ENCODE assay signal across 16 mouse cellular contexts in the genomic region with DNA sequence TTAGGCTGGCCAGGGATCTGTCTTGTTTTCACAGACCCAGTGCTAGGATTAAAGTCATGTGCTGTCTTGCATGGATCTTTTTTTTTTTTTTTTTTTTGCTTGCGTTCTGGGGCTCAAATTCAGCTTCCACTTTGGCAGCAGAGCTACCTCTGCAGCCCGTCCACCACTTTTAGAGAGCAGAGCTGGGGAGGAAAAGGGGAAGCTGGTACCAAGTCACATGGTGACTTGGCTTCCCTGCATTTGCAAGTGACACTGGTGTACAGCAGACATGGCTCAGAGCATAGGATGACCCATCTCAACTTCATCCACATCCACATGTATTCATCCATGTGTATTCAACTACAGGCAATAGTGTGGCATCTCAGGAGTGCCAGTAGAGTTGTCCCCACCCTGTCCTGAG.
"Had no signal": no experiment of that assay in that cellular context is flagged by ENCODE, and none has a peak within 500 bp of the region (broad histone marks: within the 10 kb centered on the region; RNA-seq: fewer than 3 reads in every experiment).

No protein-coding gene starts in this region.

- H3K9me3 ChIP-seq: intestine, embryonic 15.5 days; limb, embryonic 13.5 days; midbrain, embryonic 15.5 days; neural tube, embryonic 13.5 days had no signal

- H3K4me2 ChIP-seq: intestine, embryonic 15.5 days; limb, embryonic 13.5 days; midbrain, embryonic 11.5 days; midbrain, embryonic 15.5 days; neural tube, embryonic 13.5 days had no signal

- H3K27ac ChIP-seq: intestine, embryonic 15.5 days; limb, embryonic 13.5 days; liver, embryonic 14.5 days; midbrain, embryonic 15.5 days; neural tube, embryonic 13.5 days had no signal

- H3K4me3 ChIP-seq: intestine, embryonic 15.5 days; limb, embryonic 13.5 days; megakaryocyte, embryonic 14.5 days; midbrain, embryonic 15.5 days; neural tube, embryonic 13.5 days had no signal

- H3K36me3 ChIP-seq: intestine, embryonic 15.5 days; limb, embryonic 13.5 days; midbrain, embryonic 15.5 days; neural tube, embryonic 13.5 days had no signal

- DNase-seq: kidney, adult 18-20 months; kidney, postnatal 10 days; layer of hippocampus, postnatal 36 days; left cerebral cortex, postnatal 4 days; lung, adult 2 months; lung, postnatal 10 days; right cerebral cortex, postnatal 14 days; thymus, adult 18-20 months; thymus, postnatal 25 days had no signal

- H3K27me3 ChIP-seq: intestine, embryonic 15.5 days; limb, embryonic 13.5 days; megakaryocyte, embryonic 14.5 days; midbrain, embryonic 15.5 days; neural tube, embryonic 13.5 days had no signal

- ATAC-seq: intestine, embryonic 15.5 days; midbrain, embryonic 15.5 days had no signal

- H3K9ac ChIP-seq: intestine, embryonic 15.5 days; limb, embryonic 13.5 days; liver, embryonic 14.5 days; midbrain, embryonic 15.5 days; neural tube, embryonic 13.5 days had no signal

- H3K4me1 ChIP-seq: intestine, embryonic 15.5 days; limb, embryonic 13.5 days; megakaryocyte, embryonic 14.5 days; midbrain, embryonic 15.5 days; neural tube, embryonic 13.5 days had no signal
